Mouse (Mus musculus) bone marrow macrophage, adult 2 months (primary cell): ENCODE measurements around the gene Zfp366. TPM values are rescaled to one million over a fixed set of nuclear protein-coding genes. Genes with fewer than 3 reads are reported as not detected.
"Not testable (repeated sequence)": the region's sequence is repeated elsewhere in the genome, so short reads cannot be mapped to it uniquely, and the experiment has no call there.

ENCODE experiments used
- H3K27ac ChIP-seq: 2 replicates; pipeline ENCODE4 v1.5.1; 2012; ENCODE audit warnings: low read depth, low read length; ENCODE audit not compliant: insufficient read depth
- H3K4me1 ChIP-seq: 2 replicates; pipeline ENCODE4 v1.6.1; 2012; ENCODE audit warnings: low read length; ENCODE audit not compliant: control insufficient read depth, insufficient read depth
- H3K4me3 ChIP-seq: 2 replicates; pipeline ENCODE4 v1.5.1; 2012; ENCODE audit warnings: mild to moderate bottlenecking, low read length, moderate library complexity; ENCODE audit not compliant: insufficient read depth
- CTCF ChIP-seq: IDR thresholded peaks from 2 replicates; pipeline ENCODE4 v1.5.1; 2012; ENCODE audit warnings: low read depth, mild to moderate bottlenecking, low read length, moderate library complexity
- POLR2A ChIP-seq: IDR thresholded peaks from 2 replicates; pipeline ENCODE4 v1.6.1; 2012; ENCODE audit warnings: mild to moderate bottlenecking, low read depth, low read length, borderline replicate concordance
- polyA plus RNA-seq: library from polyadenylated mRNA; stranded (reverse); fragments of >200 nt; gene quantifications from 2 replicates; pipeline ENCODE4 v1.2.4, GENCODE M21; 2012; ENCODE audit not compliant: missing spikeins, insufficient read depth, insufficient read length

Gene Zfp366
- polyA plus RNA-seq, 1 experiment, result 0.31 TPM

GRCm38 (mm10) chr13:99158773-99159172 is 25.9 kb upstream of the Zfp366 start:
- H3K27ac ChIP-seq, result no peak overlapping the region
- H3K4me1 ChIP-seq, result peaks cover 9% of the 10 kb centered on the region
- TF ChIP-seq CTCF (no peak), POLR2A (no peak)
- no peak overlapping the region for H3K4me3 ChIP-seq

GRCm38 (mm10) chr13:99163071-99163470 is 21.6 kb upstream of the Zfp366 start:
- TF ChIP-seq POLR2A (no peak), CTCF (no peak)
- H3K4me1 ChIP-seq, result peaks cover 14% of the 10 kb centered on the region
- no peak overlapping the region for H3K4me3 ChIP-seq
- H3K27ac ChIP-seq, result no peak overlapping the region

- TF ChIP-seq POLR2A, result no peak
- no peak for TF ChIP-seq CTCF
- Histone ChIP-seq H3K4me3 (no peak overlapping the region), H3K27ac (no peak overlapping the region), H3K4me1 (peaks cover 12% of the 10 kb centered on the region)
Observed at GRCm38 (mm10) chr13:99163521-99164359, 20.9 kb upstream of the Zfp366 start.

- TF ChIP-seq CTCF, result no peak
- no peak for TF ChIP-seq POLR2A
- H3K4me1 ChIP-seq, result peaks cover 9% of the 10 kb centered on the region
- no peak overlapping the region for H3K4me3 ChIP-seq
- no peak overlapping the region for H3K27ac ChIP-seq
Observed at GRCm38 (mm10) chr13:99164360-99164759, 20.3 kb upstream of the Zfp366 start.

- Histone ChIP-seq H3K27ac (no peak overlapping the region), H3K4me3 (no peak overlapping the region), H3K4me1 (no peaks in the 10 kb centered on the region)
- no peak for TF ChIP-seq POLR2A
- TF ChIP-seq CTCF, result no peak
Observed at GRCm38 (mm10) chr13:99169401-99169800, 15.2 kb upstream of the Zfp366 start.

- TF ChIP-seq CTCF (no peak), POLR2A (no peak)
- Histone ChIP-seq H3K27ac (no peak overlapping the region), H3K4me3 (no peak overlapping the region), H3K4me1 (no peaks in the 10 kb centered on the region)
Observed at GRCm38 (mm10) chr13:99170337-99170736, 14.3 kb upstream of the Zfp366 start.

- Histone ChIP-seq H3K27ac (no peak overlapping the region), H3K4me1 (no peaks in the 10 kb centered on the region), H3K4me3 (no peak overlapping the region)
- no peak for TF ChIP-seq CTCF
- no peak for TF ChIP-seq POLR2A
Observed at GRCm38 (mm10) chr13:99173849-99174248, 10.8 kb upstream of the Zfp366 start.

GRCm38 (mm10) chr13:99182828-99183227 is 1.8 kb upstream of the Zfp366 start:
- H3K4me1 ChIP-seq, H3K27ac ChIP-seq, H3K4me3 ChIP-seq: not testable (repeated sequence)

- peaks cover 10% of the 10 kb centered on the region for H3K4me1 ChIP-seq
- no peak overlapping the region for H3K4me3 ChIP-seq
- TF ChIP-seq CTCF (no peak), POLR2A (no peak)
- H3K27ac ChIP-seq, result no peak overlapping the region
Observed at GRCm38 (mm10) chr13:99183257-99183895, 1.2 kb upstream of the Zfp366 start.

GRCm38 (mm10) chr13:99185573-99185972 is 950 bp downstream of the Zfp366 start:
- H3K4me3 ChIP-seq, result no peak overlapping the region
- TF ChIP-seq CTCF (no peak), POLR2A (no peak)
- no peak overlapping the region for H3K27ac ChIP-seq
- peaks cover 10% of the 10 kb centered on the region for H3K4me1 ChIP-seq
